8 mouse cellular contexts compared by ENCODE assay signal in the genomic region with DNA sequence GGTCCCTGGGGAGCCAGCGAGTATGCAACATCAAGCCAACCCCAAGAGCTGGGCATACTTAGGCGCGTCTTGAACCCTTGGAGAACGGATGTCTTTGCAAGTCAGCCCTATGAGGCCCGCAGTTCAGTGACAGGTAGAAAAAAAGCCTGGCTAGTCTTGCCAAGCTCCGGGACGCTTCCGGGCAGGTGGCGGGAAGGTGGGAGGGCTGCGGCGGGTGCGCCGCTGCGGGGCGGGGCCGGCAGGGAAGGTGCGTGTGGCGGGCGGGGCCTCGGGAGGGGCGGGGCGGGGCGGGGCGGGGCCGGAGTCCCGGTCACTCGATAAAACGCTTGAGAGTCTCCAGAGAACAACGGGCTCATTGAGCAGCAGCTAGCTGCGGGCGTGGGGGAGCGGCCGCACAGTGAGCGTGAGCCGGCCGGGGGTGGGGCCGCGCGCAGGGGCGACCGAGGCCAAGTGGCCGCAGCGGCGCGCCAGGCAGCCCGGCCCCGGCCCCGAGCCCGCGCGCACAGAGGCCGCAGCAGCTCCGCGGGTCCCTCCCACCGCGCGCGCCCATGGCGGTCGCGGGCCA. TPM values are rescaled to one million over a fixed set of nuclear protein-coding genes. Genes with fewer than 3 reads are reported as not detected.
DNase-seq lines count a peak whose midpoint lies in the region; ATAC-seq lines count a peak whose summit lies in the region.

No protein-coding gene starts in this region.

- H3K9me3 ChIP-seq in hindbrain, embryonic 11.5 days (ENCODE audit: control insufficient read depth, low read length): no peaks in the 10 kb centered on the region

- H3K27me3 ChIP-seq in hindbrain, embryonic 11.5 days (ENCODE audit: control insufficient read depth, insufficient read depth, low read length): 0 out of 2 replicates have a peak, but pooled peaks cover 6% of the 10 kb centered on the region

- DNase-seq in T-cell, adult 2 months (ENCODE audit: low spot score): peak; percentile 80
- peak; percentile 44 for DNase-seq in cerebellum, adult 9-10 months
- DNase-seq in forelimb bud, embryonic 11.5 days (ENCODE audit: low read depth, low spot score): peak; percentile 57
- no peak for DNase-seq in hindbrain, embryonic 11.5 days (ENCODE audit: low spot score)
- DNase-seq in left cerebral cortex, adult 11 months (ENCODE audit: low spot score): peak; percentile 15
- DNase-seq in lung, postnatal 25 days (ENCODE audit: low spot score): peak; percentile 79
- peak; percentile 84 for DNase-seq in retina, embryonic 14.5 days (ENCODE audit: low spot score)
- DNase-seq in thymus, postnatal 25 days: peak; percentile 84

- peak overlapping the region; percentile 79 for H3K9ac ChIP-seq in hindbrain, embryonic 11.5 days (ENCODE audit: low read depth, low read length)

- H3K4me2 ChIP-seq in hindbrain, embryonic 11.5 days (replicated peaks; ENCODE audit: low read depth, low read length): peak overlapping the region; percentile 97

- H3K4me3 ChIP-seq in hindbrain, embryonic 11.5 days (ENCODE audit: low read depth, low read length): peak overlapping the region; percentile 75

- ATAC-seq in hindbrain, embryonic 11.5 days (ENCODE audit: low FRiP score): peak; percentile 91

- WGBS in hindbrain, embryonic 11.5 days: under 1% methylated on average over 36 of the region's 61 CpGs

- H3K27ac ChIP-seq in hindbrain, embryonic 11.5 days (ENCODE audit: low read depth, low read length): peak overlapping the region; percentile 65

- no peaks in the 10 kb centered on the region for H3K36me3 ChIP-seq in hindbrain, embryonic 11.5 days (ENCODE audit: control insufficient read depth, insufficient read depth, low read length)

- H3K4me1 ChIP-seq in hindbrain, embryonic 11.5 days (replicated peaks; ENCODE audit: control insufficient read depth, insufficient read depth, low read length): no peaks in the 10 kb centered on the region; the same call in 1 of the 2 replicates

RNA-seq across cellular contexts. Expression of a gene that starts 41.3 kb away (rescaled TPM):
- 25.5 and 29.5 TPM in 2 replicates for polyA plus RNA-seq in hindbrain, embryonic 11.5 days (2014; fragmentation: Nextera tagmentation; extraction: Ambion mirVana)
